Mouse (Mus musculus) embryo, embryonic 10 days (tissue): ENCODE results near the gene Rad21l.
A peak's percentile ranks its signal among the peaks of the same experiment; 100 is the strongest.
"Not testable (repeated sequence)": the region's sequence is repeated elsewhere in the genome, so short reads cannot be mapped to it uniquely, and the experiment has no call there.

Experiments used
- DNase-seq: peaks from one replicate; pipeline ENCODE4 v3.0.0-alpha.2; 2015; ENCODE audit warnings: low spot score

Rad21l gene

DNA sequence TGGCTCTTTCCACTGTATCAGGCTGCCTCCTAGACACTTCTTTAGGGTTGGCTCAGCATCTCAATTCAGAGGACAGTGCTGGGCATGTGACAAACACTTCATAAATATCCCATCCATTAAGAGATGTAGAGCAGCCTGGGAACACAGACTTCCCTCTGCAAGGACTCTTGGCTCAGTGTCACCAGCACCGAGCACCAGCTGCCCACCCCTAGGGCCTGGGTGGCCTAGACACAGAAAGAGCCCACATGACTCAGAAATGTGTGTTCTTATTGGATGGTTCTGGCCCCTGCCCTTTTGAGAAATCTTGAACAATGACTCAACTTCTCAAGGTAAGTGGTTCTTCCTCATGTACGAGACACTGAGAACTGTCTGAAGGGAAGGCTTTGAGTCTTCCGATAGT is 40.3 kb downstream of the Rad21l start:
- DNase-seq, result no peak

DNA sequence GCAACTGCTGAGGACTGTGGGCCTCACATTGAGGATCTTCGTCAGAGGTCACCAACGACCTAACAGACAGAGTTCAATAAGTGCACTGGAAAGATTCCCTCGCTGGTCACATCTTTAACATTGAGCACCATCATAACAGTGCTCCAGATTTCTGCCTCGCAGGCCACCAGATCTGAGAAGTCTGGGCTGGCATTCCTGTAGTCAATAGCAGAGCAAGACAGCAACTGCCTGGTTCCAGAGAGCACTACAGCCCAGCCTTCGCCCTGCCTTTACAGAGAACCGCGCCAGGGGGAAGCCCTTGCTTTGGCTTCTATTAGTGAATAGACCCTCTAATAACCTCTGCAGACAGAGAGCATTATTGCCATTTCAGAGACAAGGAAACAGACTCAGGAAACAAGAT is 42.0 kb downstream of the Rad21l start:
- DNase-seq, result no peak

DNA sequence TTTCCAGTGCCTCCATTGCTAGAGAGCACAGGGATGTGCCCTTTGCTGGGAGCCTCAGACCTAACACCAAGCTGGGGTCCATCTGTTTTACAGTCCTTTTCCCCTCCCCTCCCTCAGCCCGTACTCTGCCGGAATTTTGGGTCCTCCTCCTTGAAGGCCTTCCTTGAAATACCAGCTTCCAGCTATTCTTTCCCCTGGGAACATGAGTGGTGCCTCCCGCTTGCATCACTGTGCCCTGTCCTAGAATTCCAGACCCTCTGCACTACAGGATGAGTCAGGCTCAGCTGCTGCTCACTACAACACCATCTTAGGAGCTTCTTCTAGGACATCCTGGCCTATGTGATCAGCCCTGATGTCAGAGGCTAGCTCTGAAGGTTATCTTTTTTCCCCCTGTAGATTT is 44.6 kb downstream of the Rad21l start:
- DNase-seq, result no peak

DNA sequence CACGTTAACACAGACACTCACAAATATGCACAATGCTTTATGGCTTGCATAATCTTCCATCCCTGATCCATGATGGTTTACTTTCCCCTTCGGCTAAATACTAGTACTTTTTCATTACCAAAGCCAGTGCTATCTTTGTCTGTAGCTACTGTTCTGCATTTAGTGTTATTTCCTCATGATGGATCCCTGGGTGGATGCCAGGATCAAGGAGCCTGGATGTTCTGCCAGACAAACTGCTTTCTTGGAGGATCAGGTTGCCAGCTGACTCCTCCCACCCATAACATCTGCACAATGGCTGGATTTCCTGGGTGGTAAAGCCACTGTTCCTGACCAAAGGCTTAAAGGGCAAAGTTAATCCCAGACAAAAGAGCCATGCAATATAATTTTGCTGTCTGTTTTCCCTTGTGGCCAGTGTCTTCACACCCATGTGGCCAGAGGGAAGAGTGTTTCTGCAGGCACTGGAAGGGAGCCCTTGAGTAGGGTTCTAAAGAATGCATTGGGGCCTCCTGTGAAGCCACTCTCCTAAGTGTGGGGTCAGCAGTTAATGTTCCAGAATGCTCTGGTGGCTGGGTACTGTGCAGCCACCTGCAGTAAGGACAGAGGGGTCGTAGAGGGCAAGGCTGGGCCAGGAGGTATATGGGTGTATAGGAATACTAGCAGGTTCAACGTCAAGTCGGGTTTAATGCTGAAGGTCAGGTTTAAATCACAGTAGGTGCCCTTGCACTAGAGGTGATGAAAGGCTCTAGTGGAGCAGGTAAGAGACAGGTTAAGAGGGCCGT is 51.6 kb downstream of the Rad21l start:
- DNase-seq, result no peak

DNA sequence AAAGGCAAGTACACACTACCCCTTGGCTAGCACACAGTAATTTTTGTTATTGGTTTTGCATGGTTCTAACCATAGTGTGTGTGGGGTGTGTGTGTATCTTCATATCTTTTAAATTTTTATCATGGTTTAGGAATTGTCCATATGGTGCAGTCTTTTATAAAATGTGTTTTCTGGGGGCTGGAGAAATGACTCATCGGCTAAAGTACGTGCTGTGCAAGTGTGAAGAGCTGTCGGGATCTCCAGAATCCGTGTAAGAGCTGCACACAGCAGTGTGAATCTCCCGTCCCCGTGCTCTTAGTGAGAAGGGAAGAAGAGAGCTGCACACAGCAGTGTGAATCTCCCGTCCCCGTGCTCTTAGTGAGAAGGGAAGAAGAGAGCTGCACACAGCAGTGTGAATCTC is 52.6 kb downstream of the Rad21l start:
- DNase-seq, result not testable (repeated sequence)

DNA sequence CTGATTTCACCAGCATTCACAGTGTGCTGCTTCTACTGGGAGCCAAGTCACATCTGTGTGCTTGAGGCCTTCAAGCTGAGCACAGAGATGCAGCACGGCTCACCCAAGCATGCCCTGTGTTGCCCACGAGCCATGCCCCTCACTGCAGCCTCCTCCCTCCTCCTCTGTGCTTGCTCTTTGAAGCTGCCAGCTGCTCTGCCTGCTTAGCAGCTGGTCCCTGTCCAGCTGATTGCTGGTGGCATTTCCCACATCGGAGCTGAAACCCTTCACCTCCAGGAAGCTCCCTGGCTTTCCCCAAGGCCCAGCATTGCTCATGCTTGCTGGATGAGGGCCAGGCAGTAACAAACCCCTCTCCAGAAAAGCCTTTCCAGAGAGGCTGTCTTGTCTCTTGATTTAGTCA is 58.4 kb downstream of the Rad21l start:
- no peak for DNase-seq

DNA sequence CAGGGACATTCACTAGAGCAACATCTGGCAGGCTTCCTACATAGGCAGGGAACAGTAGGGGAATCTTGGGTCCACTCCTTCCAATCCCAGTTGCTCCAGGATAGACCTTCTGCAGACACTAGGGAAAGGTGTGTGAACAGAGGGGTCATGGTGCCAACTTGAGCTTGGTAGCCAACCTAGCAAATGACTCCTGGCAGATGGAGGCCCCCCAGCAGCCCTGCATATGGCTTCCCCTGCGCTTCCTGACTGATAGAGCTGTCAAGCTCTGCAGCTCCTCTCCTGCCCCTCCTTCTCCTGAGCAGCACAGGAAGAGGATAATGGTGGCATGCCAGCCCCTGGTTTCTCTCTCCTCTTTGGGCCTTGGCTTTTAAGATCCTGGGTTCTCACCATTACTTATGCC is 59.9 kb downstream of the Rad21l start:
- DNase-seq, result no peak

DNA sequence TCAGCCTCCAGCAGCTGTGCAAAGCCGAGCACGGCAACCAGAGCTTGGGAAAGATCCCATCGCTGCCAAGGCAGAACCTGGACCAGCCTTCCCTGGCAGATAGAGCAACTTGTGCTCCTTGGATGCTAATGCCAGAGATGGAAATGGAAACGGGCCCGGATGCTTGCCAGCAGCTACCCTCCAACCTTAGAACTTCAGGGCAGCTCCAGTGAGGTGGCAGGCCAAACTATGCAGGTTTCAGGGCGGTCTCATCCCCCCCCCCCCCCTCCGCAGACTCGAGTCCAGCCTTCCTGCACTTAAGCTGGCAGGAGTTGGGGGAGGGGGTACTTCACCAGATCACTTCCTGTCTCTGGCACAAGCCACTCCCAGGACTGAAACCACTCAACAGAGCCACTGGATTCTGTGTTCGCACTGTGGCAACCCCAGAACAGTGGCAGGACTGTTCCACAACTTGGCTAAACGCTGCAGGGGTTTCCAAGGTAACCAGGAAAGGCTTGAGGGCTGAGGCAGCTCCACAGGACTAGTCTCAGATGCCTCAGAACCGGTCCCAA is 62.8 kb downstream of the Rad21l start:
- peak; percentile 50 for DNase-seq

DNA sequence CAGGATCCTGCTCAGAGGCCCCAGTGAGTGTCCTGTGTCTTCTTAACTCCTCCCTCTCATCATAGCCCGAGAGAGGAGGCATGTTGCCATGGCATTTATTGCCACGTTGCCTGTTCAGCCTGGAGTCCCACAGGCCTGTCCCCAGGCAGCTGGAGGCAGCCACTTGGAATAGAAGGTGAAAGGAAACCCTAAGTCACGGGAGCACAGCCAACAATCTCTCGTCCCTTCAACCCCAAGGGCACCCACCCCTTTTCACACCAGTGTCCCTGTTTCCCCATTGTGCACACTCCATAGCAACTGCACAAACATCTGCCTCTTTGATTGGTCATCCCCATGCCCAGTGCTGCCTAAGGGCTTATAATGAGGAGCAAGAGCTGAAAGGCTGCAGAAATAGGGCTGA is 64.7 kb downstream of the Rad21l start:
- peak; percentile 69 for DNase-seq

DNA sequence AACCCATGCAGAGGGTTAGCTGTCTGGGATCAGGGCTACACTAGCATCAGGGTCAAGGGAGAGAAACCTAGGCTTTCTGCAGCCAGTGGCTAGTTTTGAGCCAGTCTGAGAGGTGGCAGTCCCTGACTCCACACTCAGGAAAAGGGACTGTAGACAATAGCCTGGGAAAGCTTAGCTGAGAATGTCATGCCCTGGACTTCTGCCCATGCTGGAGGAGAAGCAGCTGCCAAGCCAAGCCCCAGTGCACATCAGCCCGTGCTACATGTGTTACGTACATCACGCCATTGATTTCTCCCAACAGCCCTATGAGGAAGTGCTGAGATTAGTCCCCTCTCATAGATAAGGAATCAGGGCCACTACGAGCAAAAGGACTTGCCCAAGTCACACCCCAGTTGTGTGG is 66.2 kb downstream of the Rad21l start:
- no peak for DNase-seq

DNA sequence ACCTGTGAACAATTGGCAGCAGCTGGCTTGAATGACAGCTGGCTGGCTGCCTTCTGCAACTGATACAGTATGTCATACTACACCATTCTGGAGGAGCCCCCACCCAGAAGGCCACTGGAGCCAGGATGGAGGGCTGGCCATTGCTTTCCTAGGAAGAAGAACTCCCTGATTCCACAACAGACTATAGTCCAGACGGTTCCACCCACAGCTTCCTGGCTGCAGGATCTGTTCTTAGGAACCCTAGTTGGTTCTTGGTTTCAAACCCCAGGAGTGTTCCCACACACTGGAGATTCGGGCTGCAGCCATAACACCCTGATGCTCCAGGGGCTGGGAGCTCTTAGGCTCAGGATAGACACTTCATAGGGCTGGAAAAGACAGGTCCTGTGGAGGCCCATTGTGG is 70.3 kb downstream of the Rad21l start:
- DNase-seq, result no peak
